Mouse (Mus musculus) CH12.LX (cell line): ENCODE data around the gene Thsd4.

Experiments
- EP300 ChIP-seq: IDR thresholded peaks from 2 replicates; pipeline ENCODE4 v1.6.1; 2011; ENCODE audit warnings: low read length, improper control_type of control experiment
- MAZ ChIP-seq: IDR thresholded peaks from 2 replicates; pipeline ENCODE4 v1.6.1; 2012; ENCODE audit warnings: low read depth, mild to moderate bottlenecking, inconsistent platforms, low read length, improper control_type of control experiment, moderate library complexity
- MEF2A ChIP-seq: IDR thresholded peaks from 2 replicates; pipeline ENCODE4 v1.6.1; 2014; ENCODE audit warnings: low read depth, mild to moderate bottlenecking, inconsistent platforms, low read length, improper control_type of control experiment, borderline replicate concordance
- POLR2A ChIP-seq: IDR thresholded peaks from 2 replicates; pipeline ENCODE4 v1.6.1; 2011; ENCODE audit warnings: low read depth, mild to moderate bottlenecking, improper control_type of control experiment, low read length
- ZKSCAN1 ChIP-seq: IDR thresholded peaks from 2 replicates; pipeline ENCODE4 v1.6.1; 2012; ENCODE audit warnings: low read depth, inconsistent platforms, low read length, improper control_type of control experiment, borderline replicate concordance

GRCm38 (mm10) chr9:60115711-60116247, 406.1 kb downstream of the Thsd4 start:
- TF ChIP-seq MAZ (no peak), ZKSCAN1 (no peak), EP300 (no peak), MEF2A (no peak), POLR2A (no peak)
